Mouse (Mus musculus): ENCODE results near the gene Themis. TPM values are rescaled to one million over a fixed set of nuclear protein-coding genes. Genes with fewer than 3 reads are reported as not detected.

Themis gene
- total and polyA plus RNA-seq, 3 experiments = 0.06 to 0.11 (median 0.08) TPM

DNA sequence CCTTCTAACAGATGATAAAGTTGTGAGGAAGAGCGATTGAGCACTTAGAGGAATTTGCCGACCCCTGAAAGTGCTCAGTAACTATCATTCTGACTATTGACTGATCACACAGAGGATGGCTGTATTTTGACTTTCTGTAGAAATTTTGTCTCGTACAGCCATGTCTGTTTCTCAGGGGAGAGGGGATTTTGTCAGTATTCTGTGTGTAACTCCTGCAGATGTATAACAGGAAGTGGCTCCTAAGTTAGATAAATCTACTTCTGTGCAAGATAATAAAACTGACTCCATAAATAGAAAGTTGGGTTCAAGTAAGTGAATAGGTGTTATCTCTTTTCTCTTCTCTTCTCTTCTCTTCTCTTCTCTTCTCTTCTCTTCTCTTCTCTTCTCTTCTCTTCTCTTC is 137.0 kb downstream of the Themis start:
- H3K4me1 ChIP-seq (ENCODE audit: control insufficient read depth, insufficient read depth, low read length) = no peaks in the 10 kb centered on the region
- intact Hi-C loops (cut with DNase I) = no loop called here
- no peak for DNase-seq
- TF ChIP-seq CTCF (IDR thresholded peaks at IDR 0.05) (no peak), EP300 (IDR thresholded peaks at IDR 0.05; ENCODE audit: insufficient read depth, low read depth, low read length) (no peak), POLR2A (IDR thresholded peaks at IDR 0.05; ENCODE audit: insufficient read depth, low read depth, low read length) (no peak)
- H3K79me2 ChIP-seq (replicated peaks; ENCODE audit: control insufficient read depth, insufficient read depth, low read length) = no peaks in the 10 kb centered on the region
- WGBS = 51% methylated on average over 3 of the region's 3 CpGs
- H3K27ac ChIP-seq = no peak overlapping the region
- H3K36me3 ChIP-seq (ENCODE audit: control insufficient read depth, insufficient read depth, low read length) = no peaks in the 10 kb centered on the region
- H3K27me3 ChIP-seq (ENCODE audit: control insufficient read depth, insufficient read depth, low read length) = no peaks in the 10 kb centered on the region
- H3K9ac ChIP-seq (ENCODE audit: low read depth, low read length) = no peak overlapping the region
- no peak overlapping the region for H3K4me3 ChIP-seq

DNA sequence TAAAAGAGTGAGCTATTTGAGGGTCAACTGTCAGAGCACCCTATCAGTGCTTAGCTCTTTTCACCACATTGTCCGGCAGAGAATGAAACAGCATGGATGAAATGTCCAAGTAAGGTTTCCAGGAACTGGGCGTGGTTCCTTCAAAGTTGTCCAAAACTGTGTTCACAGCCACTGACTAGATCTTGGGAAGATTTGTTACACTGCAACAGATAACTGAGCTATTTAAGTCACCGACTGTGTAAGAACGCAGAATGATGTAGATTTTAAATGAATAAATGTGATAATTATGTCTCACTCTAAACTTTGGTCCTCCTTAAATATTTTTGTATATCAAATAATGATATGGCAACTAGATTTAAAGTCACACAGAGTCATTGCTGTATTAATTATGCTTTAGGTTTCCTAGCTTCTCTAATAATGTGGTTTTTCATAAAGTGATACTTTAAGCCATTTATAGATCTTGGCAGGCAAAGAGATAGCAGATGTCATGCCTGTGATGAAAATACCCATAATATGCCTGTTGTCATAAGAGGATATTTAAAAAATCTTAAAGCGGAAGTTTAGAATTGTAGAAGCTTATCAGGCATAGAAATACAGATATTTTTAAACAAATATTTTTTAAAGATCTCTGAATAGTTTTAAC is 143.9 kb downstream of the Themis start:
- Histone ChIP-seq H3K27me3 (ENCODE audit: control insufficient read depth, insufficient read depth, low read length) (no peaks in the 10 kb centered on the region), H3K4me1 (ENCODE audit: control insufficient read depth, insufficient read depth, low read length) (no peaks in the 10 kb centered on the region), H3K79me2 (replicated peaks; ENCODE audit: control insufficient read depth, insufficient read depth, low read length) (no peaks in the 10 kb centered on the region), H3K9ac (ENCODE audit: low read depth, low read length) (no peak overlapping the region), H3K4me3 (no peak overlapping the region), H3K36me3 (ENCODE audit: control insufficient read depth, insufficient read depth, low read length) (no peaks in the 10 kb centered on the region), H3K27ac (no peak overlapping the region)
- no peak for TF ChIP-seq CTCF (IDR thresholded peaks at IDR 0.05)
- TF ChIP-seq EP300 (IDR thresholded peaks at IDR 0.05; ENCODE audit: insufficient read depth, low read depth, low read length) = no peak
- no peak for TF ChIP-seq POLR2A (IDR thresholded peaks at IDR 0.05; ENCODE audit: insufficient read depth, low read depth, low read length)
- WGBS = 66% methylated on average over 5 of the region's 5 CpGs
- intact Hi-C loops (cut with DNase I) = no loop called here
- no peak for DNase-seq

DNA sequence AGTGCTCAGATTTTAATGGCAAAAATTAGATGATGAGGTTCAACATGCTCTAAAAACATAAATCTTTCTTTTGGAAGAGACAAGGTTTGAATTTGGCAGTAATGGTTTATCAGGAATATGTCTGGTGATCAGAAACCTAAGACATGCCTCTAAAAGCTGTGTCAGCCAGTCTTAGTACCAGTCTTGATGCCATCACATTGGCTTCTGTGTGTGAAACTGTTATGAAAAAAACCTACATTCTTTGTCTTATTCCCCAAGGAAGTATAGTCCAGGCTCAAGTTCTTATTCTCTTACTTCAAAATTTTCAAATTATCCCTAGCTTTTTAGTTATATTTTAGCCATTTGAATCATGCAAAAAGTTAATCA is 144.4 kb downstream of the Themis start:
- no peak for DNase-seq
- intact Hi-C loops (cut with DNase I) = no loop called here
- TF ChIP-seq POLR2A (IDR thresholded peaks at IDR 0.05; ENCODE audit: insufficient read depth, low read depth, low read length) = no peak
- no peak for TF ChIP-seq EP300 (IDR thresholded peaks at IDR 0.05; ENCODE audit: insufficient read depth, low read depth, low read length)
- no peak for TF ChIP-seq CTCF (IDR thresholded peaks at IDR 0.05)

GRCm38 (mm10) chr10:28816160-28816559 is 148.0 kb downstream of the Themis start:
- H3K4me1 ChIP-seq (ENCODE audit: control insufficient read depth, insufficient read depth, low read length) = no peaks in the 10 kb centered on the region
- H3K4me3 ChIP-seq = no peak overlapping the region
- WGBS = 61% methylated on average over 4 of the region's 4 CpGs
- no peaks in the 10 kb centered on the region for H3K36me3 ChIP-seq (ENCODE audit: control insufficient read depth, insufficient read depth, low read length)
- no peak overlapping the region for H3K9ac ChIP-seq (ENCODE audit: low read depth, low read length)
- no peaks in the 10 kb centered on the region for H3K27me3 ChIP-seq (ENCODE audit: control insufficient read depth, insufficient read depth, low read length)
- no peak for TF ChIP-seq POLR2A (IDR thresholded peaks at IDR 0.05; ENCODE audit: insufficient read depth, low read depth, low read length)
- DNase-seq = no peak
- no peaks in the 10 kb centered on the region for H3K79me2 ChIP-seq (replicated peaks; ENCODE audit: control insufficient read depth, insufficient read depth, low read length)
- intact Hi-C loops (cut with DNase I) = no loop called here
- no peak overlapping the region for H3K27ac ChIP-seq

More for the DNA sequence above, 144.4 kb downstream of the Themis start:
- no peak overlapping the region for H3K9ac ChIP-seq (ENCODE audit: low read depth, low read length)
- H3K27me3 ChIP-seq (ENCODE audit: control insufficient read depth, insufficient read depth, low read length) = no peaks in the 10 kb centered on the region
- H3K4me3 ChIP-seq = no peak overlapping the region
- H3K4me1 ChIP-seq (ENCODE audit: control insufficient read depth, insufficient read depth, low read length) = no peaks in the 10 kb centered on the region
- H3K27ac ChIP-seq = no peak overlapping the region
- H3K36me3 ChIP-seq (ENCODE audit: control insufficient read depth, insufficient read depth, low read length) = no peaks in the 10 kb centered on the region
- no peaks in the 10 kb centered on the region for H3K79me2 ChIP-seq (replicated peaks; ENCODE audit: control insufficient read depth, insufficient read depth, low read length)

- no peak for TF ChIP-seq POLR2A (IDR thresholded peaks at IDR 0.05; ENCODE audit: insufficient read depth, low read depth, low read length)
- no peak for TF ChIP-seq CTCF (IDR thresholded peaks at IDR 0.05)
- no peak for TF ChIP-seq EP300 (IDR thresholded peaks at IDR 0.05; ENCODE audit: insufficient read depth, low read depth, low read length)
- H3K4me3 ChIP-seq = no peak overlapping the region
- no peaks in the 10 kb centered on the region for H3K4me1 ChIP-seq (ENCODE audit: control insufficient read depth, insufficient read depth, low read length)
- no peak for DNase-seq
- no peaks in the 10 kb centered on the region for H3K36me3 ChIP-seq (ENCODE audit: control insufficient read depth, insufficient read depth, low read length)
- no peak overlapping the region for H3K27ac ChIP-seq
- 82% methylated on average over 3 of the region's 3 CpGs for whole genome bisulfite sequencing
- intact Hi-C loops (cut with DNase I) = no loop called here
- no peaks in the 10 kb centered on the region for H3K79me2 ChIP-seq (replicated peaks; ENCODE audit: control insufficient read depth, insufficient read depth, low read length)
- no peak overlapping the region for H3K9ac ChIP-seq (ENCODE audit: low read depth, low read length)
- H3K27me3 ChIP-seq (ENCODE audit: control insufficient read depth, insufficient read depth, low read length) = no peaks in the 10 kb centered on the region
Observed at GRCm38 (mm10) chr10:28822320-28822719, 154.2 kb downstream of the Themis start.

GRCm38 (mm10) chr10:28842605-28843004 is 174.4 kb downstream of the Themis start:
- Histone ChIP-seq H3K4me1 (ENCODE audit: control insufficient read depth, insufficient read depth, low read length) (no peaks in the 10 kb centered on the region), H3K27ac (no peak overlapping the region), H3K9ac (ENCODE audit: low read depth, low read length) (no peak overlapping the region), H3K36me3 (ENCODE audit: control insufficient read depth, insufficient read depth, low read length) (no peaks in the 10 kb centered on the region), H3K27me3 (ENCODE audit: control insufficient read depth, insufficient read depth, low read length) (no peaks in the 10 kb centered on the region), H3K4me3 (no peak overlapping the region), H3K79me2 (replicated peaks; ENCODE audit: control insufficient read depth, insufficient read depth, low read length) (no peaks in the 10 kb centered on the region)
- no peak for TF ChIP-seq CTCF (IDR thresholded peaks at IDR 0.05)
- TF ChIP-seq EP300 (IDR thresholded peaks at IDR 0.05; ENCODE audit: insufficient read depth, low read depth, low read length) = no peak
- TF ChIP-seq POLR2A (IDR thresholded peaks at IDR 0.05; ENCODE audit: insufficient read depth, low read depth, low read length) = no peak
- intact Hi-C loops (cut with DNase I) = loop anchor here (5.0 kb wide), 1 partner anchor 1075 kb away; no protein-coding TSS in a partner anchor
- no peak for DNase-seq
- 60% methylated on average over 2 of the region's 2 CpGs for WGBS
